Mouse (Mus musculus): Measurements from ENCODE around the gene P2rx2.

GRCm38 (mm10) chr5:110347006-110347405 is 4.0 kb upstream of the P2rx2 start:
- TF ChIP-seq CTCF (IDR thresholded peaks at IDR 0.05; ENCODE audit: low read depth), result no peak
- no peak for TF ChIP-seq EP300 (optimal IDR thresholded peaks at IDR 0.05)

Measured in stomach, postnatal 0 days (tissue).